Mouse (Mus musculus) bone marrow, adult 2 months (tissue): Measurements from ENCODE around the gene Rab3c. TPM values are rescaled to one million over a fixed set of nuclear protein-coding genes. Genes with fewer than 3 reads are reported as not detected.

Source experiments
- H3K27ac ChIP-seq: fragments of 200-500 bp; 2 replicates; pipeline ENCODE4 v1.5.1; 2012; ENCODE audit warnings: low read depth, mild to moderate bottlenecking, control low read depth, inconsistent platforms, low read length; ENCODE audit not compliant: control insufficient read depth, poor library complexity, insufficient read depth
- H3K4me1 ChIP-seq: fragments of 200-500 bp; 2 replicates; pipeline ENCODE4 v1.6.1; 2011; ENCODE audit warnings: low read length; ENCODE audit not compliant: control insufficient read depth, insufficient read depth
- H3K4me3 ChIP-seq: fragments of 200-500 bp; replicated peaks from 2 replicates; pipeline ENCODE3; 2011; ENCODE audit warnings: mild to moderate bottlenecking, low read depth, low read length, control low read depth; ENCODE audit not compliant: control insufficient read depth
- CTCF ChIP-seq: fragments of 200-500 bp; IDR thresholded peaks from 2 replicates; pipeline ENCODE4 v1.5.1; 2011; ENCODE audit warnings: low read length, control low read depth; ENCODE audit not compliant: control insufficient read depth, insufficient read depth
- POLR2A ChIP-seq: fragments of 200-500 bp; IDR thresholded peaks from 2 replicates; pipeline ENCODE4 v1.6.1; 2011; ENCODE audit warnings: low read depth, mild to moderate bottlenecking, control low read depth, low read length, borderline replicate concordance; ENCODE audit not compliant: control insufficient read depth
- WGBS: fragments of 180-500 bp; shearing (Covaris S2); methylation state at CpG from one replicate; pipeline ENCODE4 v1.1.7; 2018; 5-methylcytosine and 5-hydroxymethylcytosine counted together
- polyA plus RNA-seq: library from polyadenylated mRNA; stranded (reverse); fragments of >200 nt; gene quantifications from 2 replicates; pipeline ENCODE4 v1.2.4, GENCODE M21; 2011; ENCODE audit warnings: low replicate concordance; ENCODE audit not compliant: missing spikeins, insufficient read depth, insufficient read length

Rab3c gene
- polyA plus RNA-seq, 1 experiment, result 1.7 TPM

GRCm38 (mm10) chr13:110062288-110062687 is 218.5 kb downstream of the Rab3c start:
- 64% methylated on average over 8 of the region's 8 CpGs for WGBS
- no peak for TF ChIP-seq POLR2A
- no peak for TF ChIP-seq CTCF

GRCm38 (mm10) chr13:110054538-110054937 is 226.3 kb downstream of the Rab3c start:
- H3K4me1 ChIP-seq, result no peaks in the 10 kb centered on the region
- no peak for TF ChIP-seq POLR2A
- no peak for TF ChIP-seq CTCF
- 28% methylated on average over 8 of the region's 8 CpGs for WGBS
- H3K4me3 ChIP-seq, result no peak overlapping the region
- H3K27ac ChIP-seq, result no peak overlapping the region

More at GRCm38 (mm10) chr13:110062288-110062687, 218.5 kb downstream of the Rab3c start:
- no peak overlapping the region for H3K27ac ChIP-seq
- no peaks in the 10 kb centered on the region for H3K4me1 ChIP-seq
- H3K4me3 ChIP-seq, result no peak overlapping the region

- H3K4me3 ChIP-seq, result no peak overlapping the region
- H3K27ac ChIP-seq, result no peak overlapping the region
- no peak for TF ChIP-seq CTCF
- no peak for TF ChIP-seq POLR2A
- H3K4me1 ChIP-seq, result no peaks in the 10 kb centered on the region
- WGBS, result 6% methylated on average over 5 of the region's 5 CpGs
These were observed 231.9 kb downstream of the Rab3c start for GRCm38 (mm10) chr13:110048767-110049434.

- no peak overlapping the region for H3K4me3 ChIP-seq
- peak; percentile 16; the same call in 1 of the 2 replicates for TF ChIP-seq CTCF
- TF ChIP-seq POLR2A, result no peak
- H3K4me1 ChIP-seq, result no peaks in the 10 kb centered on the region
- WGBS, result 80% methylated on average over 4 of the region's 4 CpGs
- H3K27ac ChIP-seq, result no peak overlapping the region
These were observed 236.4 kb downstream of the Rab3c start for GRCm38 (mm10) chr13:110044418-110044817.

- Histone ChIP-seq H3K4me1 (no peaks in the 10 kb centered on the region; the same call in 1 of the 2 replicates), H3K27ac (no peak overlapping the region), H3K4me3 (no peak overlapping the region)
- TF ChIP-seq POLR2A (no peak), CTCF (0 out of 2 replicates have a peak, but pooled peaks have one; percentile 1)
- WGBS, result 67% methylated on average over 3 of the region's 3 CpGs
These were observed 240.9 kb downstream of the Rab3c start for GRCm38 (mm10) chr13:110039779-110040498.

GRCm38 (mm10) chr13:110039170-110039569 is 241.6 kb downstream of the Rab3c start:
- no peak for TF ChIP-seq CTCF
- no peak overlapping the region for H3K27ac ChIP-seq
- WGBS, result 20% methylated on average over 9 of the region's 9 CpGs

GRCm38 (mm10) chr13:110038521-110038920 is 242.3 kb downstream of the Rab3c start:
- no peak overlapping the region for H3K27ac ChIP-seq
- TF ChIP-seq CTCF (no peak), POLR2A (no peak)
- WGBS, result 81% methylated on average over 3 of the region's 3 CpGs
- H3K4me1 ChIP-seq, result no peaks in the 10 kb centered on the region; the same call in 1 of the 2 replicates
- no peak overlapping the region for H3K4me3 ChIP-seq

More at GRCm38 (mm10) chr13:110039170-110039569, 241.6 kb downstream of the Rab3c start:
- Histone ChIP-seq H3K4me3 (no peak overlapping the region), H3K4me1 (no peaks in the 10 kb centered on the region; the same call in 1 of the 2 replicates)

- no peak for TF ChIP-seq CTCF
- no peak for TF ChIP-seq POLR2A
These were observed 245.9 kb downstream of the Rab3c start for GRCm38 (mm10) chr13:110034885-110035284.

More at GRCm38 (mm10) chr13:110034885-110035284, 245.9 kb downstream of the Rab3c start:
- H3K27ac ChIP-seq, result no peak overlapping the region
- no peaks in the 10 kb centered on the region; the same call in 1 of the 2 replicates for H3K4me1 ChIP-seq
- H3K4me3 ChIP-seq, result no peak overlapping the region
- WGBS, result 35% methylated on average over 6 of the region's 6 CpGs
